Mouse (Mus musculus): ENCODE measurements around the gene Stx5a. TPM values are rescaled to one million over a fixed set of nuclear protein-coding genes. Genes with fewer than 3 reads are reported as not detected.
A peak's percentile ranks its signal among the peaks of the same experiment; 100 is the strongest.

Stx5a gene
- polyA plus RNA-seq, 1 experiment: 49.5 TPM

DNA sequence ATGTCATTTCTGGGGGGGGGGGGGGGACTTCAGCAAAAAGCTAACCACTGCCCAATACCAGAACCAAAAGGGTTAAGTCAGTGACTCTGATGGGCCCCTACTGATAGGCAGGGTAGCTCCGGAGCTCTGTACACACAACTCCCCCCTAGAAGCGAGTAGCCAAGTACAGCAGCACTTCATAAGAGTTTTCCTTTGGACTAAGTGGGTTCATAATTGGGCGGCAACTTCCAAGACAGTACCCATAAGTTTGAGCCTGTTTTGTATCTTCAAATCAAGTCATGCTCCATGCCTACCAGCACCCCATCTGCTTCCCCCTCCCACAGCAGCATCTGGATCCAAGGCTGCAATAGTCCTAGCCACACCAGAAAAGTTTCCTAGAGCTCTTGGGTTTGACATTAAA lies 14.4 kb downstream of the Stx5a start:
- H3K79me2 ChIP-seq (ENCODE audit: control insufficient read depth, insufficient read depth): peaks cover 52% of the 10 kb centered on the region
- peak overlapping the region; percentile 77 for H3K4me3 ChIP-seq
- H3K27me3 ChIP-seq (ENCODE audit: control insufficient read depth, insufficient read depth, insufficient read length): no peaks in the 10 kb centered on the region
- H3K4me2 ChIP-seq (ENCODE audit: low read depth): peak overlapping the region; percentile 71
- H3K36me3 ChIP-seq (ENCODE audit: control insufficient read depth, insufficient read depth): peaks cover 37% of the 10 kb centered on the region
- TF ChIP-seq POLR2AphosphoS2 (IDR thresholded peaks at IDR 0.05; ENCODE audit: insufficient read length, low read depth): peak; percentile 53
- no peak for TF ChIP-seq POLR2A (IDR thresholded peaks at IDR 0.05; ENCODE audit: insufficient read length, low read depth)
- no peak overlapping the region for H3ac ChIP-seq (ENCODE audit: control insufficient read depth, insufficient read length)

DNA sequence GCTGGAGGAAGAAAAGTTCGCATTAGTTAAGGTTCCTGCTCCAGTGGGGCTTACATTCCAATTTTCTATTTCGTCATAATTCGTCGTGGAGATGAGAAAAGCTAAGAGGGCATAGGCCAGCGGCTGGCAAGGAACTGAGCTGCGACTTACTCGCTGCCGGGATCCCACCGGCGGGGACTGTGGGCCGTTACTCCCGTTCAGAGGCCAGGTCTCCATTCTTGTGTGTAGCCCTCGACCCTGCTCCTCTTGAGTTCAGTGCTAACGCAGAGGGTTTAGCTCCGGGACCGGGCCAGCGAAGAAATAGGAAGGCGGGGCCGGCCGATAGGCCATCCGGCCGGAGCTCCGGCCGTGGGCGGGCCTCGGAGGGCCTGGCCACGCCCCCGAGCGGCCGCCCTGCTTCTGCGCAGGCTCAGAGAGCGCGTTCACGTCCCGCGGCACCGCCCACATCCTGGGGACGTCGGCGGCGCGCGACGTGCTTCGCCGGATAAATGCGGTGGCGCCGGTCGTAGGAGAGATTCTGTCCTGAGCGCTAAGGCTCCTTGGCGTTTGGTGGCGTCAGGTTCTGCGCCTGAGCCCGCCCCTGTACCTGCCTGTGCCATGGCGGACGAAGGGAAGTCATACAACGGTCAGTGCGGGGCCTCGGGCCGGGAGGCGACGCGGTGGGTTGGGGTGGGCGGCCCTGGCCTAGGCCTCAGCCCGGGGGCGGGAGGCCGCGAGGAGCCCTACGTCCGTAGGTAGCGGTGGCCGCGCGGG lies 15.6 kb downstream of the Stx5a start, which contains the start of gene Nxf1:
Nxf1 (plus strand) TSS at position 439 of the 753 bp plus-strand sequence.
- no peak for TF ChIP-seq REST (IDR thresholded peaks at IDR 0.05; ENCODE audit: insufficient read depth, insufficient read length)
- TF ChIP-seq POLR2A (IDR thresholded peaks at IDR 0.05; ENCODE audit: insufficient read length, low read depth): peak; percentile 94
- TF ChIP-seq SRF (IDR thresholded peaks at IDR 0.05; ENCODE audit: control insufficient read depth, insufficient read length, low read depth): peak; percentile 17
- TF ChIP-seq USF1 (IDR thresholded peaks at IDR 0.05; ENCODE audit: low read depth): no peak
- no peak for TF ChIP-seq MAX (IDR thresholded peaks at IDR 0.05; ENCODE audit: low read depth)
- peak in 1 of 3 experiments; percentile 20 for TF ChIP-seq MYOD1 (IDR thresholded peaks at IDR 0.05; ENCODE audit: control insufficient read depth in 1 of 3, insufficient read length in 2 of 3, low read depth in 2 of 3)
- peak; percentile 89 for TF ChIP-seq POLR2AphosphoS2 (IDR thresholded peaks at IDR 0.05; ENCODE audit: insufficient read length, low read depth)
- TF ChIP-seq CEBPB (IDR thresholded peaks at IDR 0.05; ENCODE audit: insufficient read depth, poor library complexity, severe bottlenecking): no peak
- no peak for TF ChIP-seq MYOG (IDR thresholded peaks at IDR 0.05; ENCODE audit: control insufficient read depth in 1 of 3, insufficient read depth in 1 of 3, insufficient read length in 2 of 3, low read depth in 2 of 3)
- TF ChIP-seq TCF3 (IDR thresholded peaks at IDR 0.05; ENCODE audit: insufficient read length, low read depth): no peak
- no peak for TF ChIP-seq TCF12 (IDR thresholded peaks at IDR 0.05; ENCODE audit: insufficient read depth, poor library complexity, severe bottlenecking)
- no peak for TF ChIP-seq E2F4 (IDR thresholded peaks at IDR 0.05; ENCODE audit: insufficient read depth)
- H3K4me2 ChIP-seq (ENCODE audit: low read depth): peak within 1 kb of the TSS; percentile 92
- peak within 1 kb of the TSS; percentile 77 for H3K4me3 ChIP-seq

DNA sequence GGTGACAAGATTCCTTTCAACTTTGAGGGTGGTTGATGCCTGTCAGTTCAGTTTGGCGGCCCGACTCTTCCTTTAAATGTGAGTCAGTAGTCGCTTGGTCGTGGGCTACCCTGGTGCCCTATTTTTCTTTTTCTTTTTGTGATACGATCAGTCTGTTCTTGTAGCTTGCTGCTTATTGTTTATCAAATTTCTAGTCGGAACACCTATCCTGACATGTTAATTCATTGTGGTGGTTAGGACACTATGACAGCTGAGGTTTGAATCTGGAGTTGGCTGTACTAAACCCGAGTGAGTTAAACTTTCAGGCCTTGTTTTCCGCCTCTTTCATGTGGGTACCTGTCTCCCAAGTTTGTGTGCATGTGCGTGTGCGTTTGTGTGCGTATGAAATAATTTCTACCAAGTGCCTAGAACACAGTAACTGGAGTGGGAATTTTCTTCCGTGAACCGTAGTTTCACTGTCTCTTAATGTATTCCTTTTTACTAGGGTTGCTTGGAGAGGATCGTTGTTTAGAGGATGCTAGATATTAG lies 16.3 kb downstream of the Stx5a start:
- H3K36me3 ChIP-seq (ENCODE audit: control insufficient read depth, insufficient read depth): peaks cover 19% of the 10 kb centered on the region
- no peak for TF ChIP-seq MAX (IDR thresholded peaks at IDR 0.05; ENCODE audit: low read depth)
- no peak for TF ChIP-seq MYOG (IDR thresholded peaks at IDR 0.05; ENCODE audit: control insufficient read depth in 1 of 3, insufficient read depth in 1 of 3, insufficient read length in 2 of 3, low read depth in 2 of 3)
- TF ChIP-seq CEBPB (IDR thresholded peaks at IDR 0.05; ENCODE audit: insufficient read depth, poor library complexity, severe bottlenecking): no peak
- no peak for TF ChIP-seq MYOD1 (IDR thresholded peaks at IDR 0.05; ENCODE audit: control insufficient read depth in 1 of 3, insufficient read length in 2 of 3, low read depth in 2 of 3)
- no peak for TF ChIP-seq POLR2AphosphoS2 (IDR thresholded peaks at IDR 0.05; ENCODE audit: insufficient read length, low read depth)
- no peak for TF ChIP-seq REST (IDR thresholded peaks at IDR 0.05; ENCODE audit: insufficient read depth, insufficient read length)
- TF ChIP-seq POLR2A (IDR thresholded peaks at IDR 0.05; ENCODE audit: insufficient read length, low read depth): no peak
- TF ChIP-seq TCF3 (IDR thresholded peaks at IDR 0.05; ENCODE audit: insufficient read length, low read depth): no peak
- TF ChIP-seq SRF (IDR thresholded peaks at IDR 0.05; ENCODE audit: control insufficient read depth, insufficient read length, low read depth): no peak
- no peak for TF ChIP-seq E2F4 (IDR thresholded peaks at IDR 0.05; ENCODE audit: insufficient read depth)
- no peak for TF ChIP-seq TCF12 (IDR thresholded peaks at IDR 0.05; ENCODE audit: insufficient read depth, poor library complexity, severe bottlenecking)
- TF ChIP-seq USF1 (IDR thresholded peaks at IDR 0.05; ENCODE audit: low read depth): no peak
- no peaks in the 10 kb centered on the region for H3K27me3 ChIP-seq (ENCODE audit: control insufficient read depth, insufficient read depth, insufficient read length)
- H3K4me2 ChIP-seq (ENCODE audit: low read depth): peak overlapping the region; percentile 92
- H3K4me3 ChIP-seq: peak overlapping the region; percentile 77
- peaks cover 70% of the 10 kb centered on the region for H3K79me2 ChIP-seq (ENCODE audit: control insufficient read depth, insufficient read depth)
- H3ac ChIP-seq (ENCODE audit: control insufficient read depth, insufficient read length): peak overlapping the region; percentile 96

More for the DNA sequence above, 15.6 kb downstream of the Stx5a start, which contains the start of gene Nxf1:
- no peaks in the 10 kb centered on the region for H3K27me3 ChIP-seq (ENCODE audit: control insufficient read depth, insufficient read depth, insufficient read length)
- peaks cover 26% of the 10 kb centered on the region for H3K36me3 ChIP-seq (ENCODE audit: control insufficient read depth, insufficient read depth)
- H3ac ChIP-seq (ENCODE audit: control insufficient read depth, insufficient read length): peak within 1 kb of the TSS; percentile 96
- H3K79me2 ChIP-seq (ENCODE audit: control insufficient read depth, insufficient read depth): peaks cover 64% of the 10 kb centered on the region

DNA sequence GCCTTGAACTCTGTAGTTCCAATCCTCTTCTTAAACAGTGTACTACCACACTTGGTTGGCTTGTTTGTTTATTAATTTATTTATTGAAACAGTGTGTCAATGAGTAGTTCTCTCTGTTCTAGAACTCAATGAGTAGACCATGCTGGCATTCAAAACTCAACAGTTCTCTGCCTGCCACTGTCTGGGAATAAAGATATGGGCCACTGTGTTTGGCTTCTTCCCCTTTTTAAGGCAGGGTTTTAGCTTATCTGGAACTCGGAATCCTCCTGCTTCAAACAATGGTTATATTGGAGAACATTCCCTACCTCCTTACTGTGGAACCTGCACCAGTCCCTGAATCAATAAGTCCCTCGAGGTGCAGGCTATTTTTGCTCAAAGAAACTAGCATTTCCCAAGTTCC lies 17.7 kb downstream of the Stx5a start:
- Histone ChIP-seq H3K36me3 (ENCODE audit: control insufficient read depth, insufficient read depth) (peaks cover 10% of the 10 kb centered on the region), H3K27me3 (ENCODE audit: control insufficient read depth, insufficient read depth, insufficient read length) (no peaks in the 10 kb centered on the region), H3K4me2 (ENCODE audit: low read depth) (peak overlapping the region; percentile 92), H3ac (ENCODE audit: control insufficient read depth, insufficient read length) (no peak overlapping the region), H3K79me2 (ENCODE audit: control insufficient read depth, insufficient read depth) (peaks cover 70% of the 10 kb centered on the region), H3K4me3 (no peak overlapping the region)
- TF ChIP-seq REST (IDR thresholded peaks at IDR 0.05; ENCODE audit: insufficient read depth, insufficient read length): no peak

DNA sequence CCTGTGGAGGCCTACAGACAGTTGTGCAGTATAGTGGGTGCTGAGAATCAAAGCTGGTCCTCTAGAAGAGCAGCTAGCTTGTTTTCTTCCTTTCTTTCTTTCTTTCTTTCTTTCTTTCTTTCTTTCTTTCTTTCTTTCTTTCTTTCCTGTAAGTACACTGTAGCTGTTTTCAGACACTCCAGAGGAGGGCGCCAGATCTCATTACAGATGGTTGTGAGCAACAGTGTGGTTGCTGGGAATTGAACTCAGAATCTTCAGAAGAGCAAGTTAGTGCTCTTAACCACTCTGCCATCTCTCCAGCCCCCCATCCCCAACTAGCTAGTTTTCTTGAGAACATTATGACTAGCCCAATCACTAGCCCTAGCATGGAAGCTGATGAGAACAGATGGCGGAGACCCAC lies 19.5 kb downstream of the Stx5a start:
- peaks cover 59% of the 10 kb centered on the region for H3K79me2 ChIP-seq (ENCODE audit: control insufficient read depth, insufficient read depth)
- H3K4me2 ChIP-seq (ENCODE audit: low read depth): no peak overlapping the region
- TF ChIP-seq CEBPB (IDR thresholded peaks at IDR 0.05; ENCODE audit: insufficient read depth, poor library complexity, severe bottlenecking) (no peak), POLR2AphosphoS2 (IDR thresholded peaks at IDR 0.05; ENCODE audit: insufficient read length, low read depth) (no peak), MAX (IDR thresholded peaks at IDR 0.05; ENCODE audit: low read depth) (no peak), SRF (IDR thresholded peaks at IDR 0.05; ENCODE audit: control insufficient read depth, insufficient read length, low read depth) (no peak), POLR2A (IDR thresholded peaks at IDR 0.05; ENCODE audit: insufficient read length, low read depth) (no peak), USF1 (IDR thresholded peaks at IDR 0.05; ENCODE audit: low read depth) (no peak), TCF3 (IDR thresholded peaks at IDR 0.05; ENCODE audit: insufficient read length, low read depth) (no peak), TCF12 (IDR thresholded peaks at IDR 0.05; ENCODE audit: insufficient read depth, poor library complexity, severe bottlenecking) (no peak), E2F4 (IDR thresholded peaks at IDR 0.05; ENCODE audit: insufficient read depth) (no peak), REST (IDR thresholded peaks at IDR 0.05; ENCODE audit: insufficient read depth, insufficient read length) (no peak), MYOD1 (IDR thresholded peaks at IDR 0.05; ENCODE audit: control insufficient read depth in 1 of 3, insufficient read length in 2 of 3, low read depth in 2 of 3) (no peak), MYOG (IDR thresholded peaks at IDR 0.05; ENCODE audit: control insufficient read depth in 1 of 3, insufficient read depth in 1 of 3, insufficient read length in 2 of 3, low read depth in 2 of 3) (no peak)
- no peaks in the 10 kb centered on the region for H3K27me3 ChIP-seq (ENCODE audit: control insufficient read depth, insufficient read depth, insufficient read length)
- no peak overlapping the region for H3ac ChIP-seq (ENCODE audit: control insufficient read depth, insufficient read length)
- no peak overlapping the region for H3K4me3 ChIP-seq
- H3K36me3 ChIP-seq (ENCODE audit: control insufficient read depth, insufficient read depth): peaks cover 20% of the 10 kb centered on the region
